Mouse (Mus musculus): ENCODE results near the gene Frmd8. TPM values are rescaled to one million over a fixed set of nuclear protein-coding genes. Genes with fewer than 3 reads are reported as not detected.

Frmd8 gene
- polyA plus RNA-seq, 1 experiment from 2014 or later = 14.7 TPM

DNA sequence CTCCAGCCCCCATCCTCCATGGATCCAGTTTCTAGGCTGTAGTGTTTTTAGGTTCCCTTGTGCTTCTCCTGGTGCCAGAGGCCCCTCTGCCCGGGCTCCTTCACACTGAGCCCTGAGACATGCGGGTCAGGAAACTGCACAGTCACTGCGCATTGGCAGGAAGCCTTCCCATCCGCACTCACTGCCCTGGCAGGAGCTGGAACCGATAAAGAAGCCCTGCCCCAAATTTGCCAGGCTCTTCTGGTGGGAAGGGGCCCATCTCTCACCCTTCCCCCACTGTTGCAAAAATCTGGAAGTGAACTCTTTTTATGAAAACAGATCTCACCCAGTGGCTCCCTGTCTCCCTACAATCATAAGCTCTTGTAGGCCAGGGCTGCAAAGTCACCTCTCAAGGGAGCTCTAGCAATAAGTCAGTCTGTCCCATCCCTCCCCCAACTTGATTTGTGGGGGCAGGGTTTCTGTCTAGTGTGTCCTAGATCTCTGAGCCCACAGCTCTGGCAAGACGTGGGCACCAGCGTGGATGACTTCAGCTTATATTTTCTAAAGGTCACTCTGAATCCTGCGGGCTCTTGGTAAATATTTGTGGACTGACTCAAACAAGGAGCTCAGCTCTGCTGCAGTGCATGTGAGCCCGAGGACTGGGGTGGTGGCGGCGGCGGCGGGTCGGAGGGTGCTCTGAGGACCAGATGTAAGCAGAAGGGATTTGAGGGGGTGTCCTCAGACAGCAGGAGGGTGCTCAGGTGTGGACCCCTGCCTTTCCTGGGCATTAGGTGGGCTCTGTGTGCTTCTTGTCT is 26.8 kb downstream of the Frmd8 start:
- ATAC-seq = no peak
- WGBS = 57% methylated on average over 14 of the region's 14 CpGs
- peak overlapping the region; percentile 8; the same call in 1 of the 2 replicates for H3K4me2 ChIP-seq (ENCODE audit: low read length)
- H3K36me3 ChIP-seq (ENCODE audit: control insufficient read depth, insufficient read depth, low read length) = peaks cover 4% of the 10 kb centered on the region; the same call in 1 of the 2 replicates
- H3K27me3 ChIP-seq (ENCODE audit: control insufficient read depth, insufficient read depth, low read depth, low read length) = no peaks in the 10 kb centered on the region
- H3K27ac ChIP-seq (ENCODE audit: low read length) = peak overlapping the region; percentile 92
- peaks cover 53% of the 10 kb centered on the region for H3K4me1 ChIP-seq (ENCODE audit: control insufficient read depth, insufficient read depth, low read length)
- H3K4me3 ChIP-seq (ENCODE audit: low read depth, low read length) = no peak overlapping the region
- H3K9ac ChIP-seq (ENCODE audit: low read depth, low read length) = peak overlapping the region; percentile 53
- no peaks in the 10 kb centered on the region for H3K9me3 ChIP-seq (replicated peaks; ENCODE audit: control insufficient read depth, low read length, poor library complexity, severe bottlenecking)

DNA sequence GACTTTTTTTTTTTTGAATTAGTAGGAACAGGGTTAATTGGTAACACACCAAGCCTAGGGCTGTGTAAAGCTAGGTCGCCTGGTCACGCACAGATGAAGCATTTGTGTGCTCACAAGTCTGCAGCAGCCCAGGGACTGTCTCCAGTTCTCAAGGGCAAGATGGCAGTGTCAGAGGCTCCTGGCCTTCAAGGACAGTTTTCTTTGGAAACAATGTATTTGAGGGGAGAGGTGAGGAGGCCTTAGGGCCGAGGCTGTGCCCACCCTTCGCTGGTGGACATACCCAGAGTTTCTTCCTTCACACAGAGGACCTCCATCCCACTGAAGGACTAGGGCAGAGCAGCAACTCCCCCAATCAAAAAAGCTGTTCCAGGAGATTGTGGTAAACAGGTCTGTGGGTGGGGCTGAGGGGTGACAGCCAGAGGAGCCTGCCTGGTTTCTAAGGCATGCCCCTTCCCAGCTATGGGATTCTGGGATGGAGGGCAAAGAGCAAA is 27.7 kb downstream of the Frmd8 start:
- ATAC-seq = no peak
- Histone ChIP-seq H3K27me3 (ENCODE audit: control insufficient read depth, insufficient read depth, low read depth, low read length) (no peaks in the 10 kb centered on the region), H3K4me3 (ENCODE audit: low read depth, low read length) (peak overlapping the region; percentile 40; the same call in 1 of the 2 replicates), H3K27ac (ENCODE audit: low read length) (peak overlapping the region; percentile 92), H3K4me2 (ENCODE audit: low read length) (peak overlapping the region; percentile 82), H3K9me3 (replicated peaks; ENCODE audit: control insufficient read depth, low read length, poor library complexity, severe bottlenecking) (no peaks in the 10 kb centered on the region), H3K36me3 (ENCODE audit: control insufficient read depth, insufficient read depth, low read length) (peaks cover 4% of the 10 kb centered on the region; the same call in 1 of the 2 replicates), H3K4me1 (ENCODE audit: control insufficient read depth, insufficient read depth, low read length) (peaks cover 59% of the 10 kb centered on the region), H3K9ac (ENCODE audit: low read depth, low read length) (peak overlapping the region; percentile 53)
- WGBS = 42% methylated on average over 4 of the region's 4 CpGs

DNA sequence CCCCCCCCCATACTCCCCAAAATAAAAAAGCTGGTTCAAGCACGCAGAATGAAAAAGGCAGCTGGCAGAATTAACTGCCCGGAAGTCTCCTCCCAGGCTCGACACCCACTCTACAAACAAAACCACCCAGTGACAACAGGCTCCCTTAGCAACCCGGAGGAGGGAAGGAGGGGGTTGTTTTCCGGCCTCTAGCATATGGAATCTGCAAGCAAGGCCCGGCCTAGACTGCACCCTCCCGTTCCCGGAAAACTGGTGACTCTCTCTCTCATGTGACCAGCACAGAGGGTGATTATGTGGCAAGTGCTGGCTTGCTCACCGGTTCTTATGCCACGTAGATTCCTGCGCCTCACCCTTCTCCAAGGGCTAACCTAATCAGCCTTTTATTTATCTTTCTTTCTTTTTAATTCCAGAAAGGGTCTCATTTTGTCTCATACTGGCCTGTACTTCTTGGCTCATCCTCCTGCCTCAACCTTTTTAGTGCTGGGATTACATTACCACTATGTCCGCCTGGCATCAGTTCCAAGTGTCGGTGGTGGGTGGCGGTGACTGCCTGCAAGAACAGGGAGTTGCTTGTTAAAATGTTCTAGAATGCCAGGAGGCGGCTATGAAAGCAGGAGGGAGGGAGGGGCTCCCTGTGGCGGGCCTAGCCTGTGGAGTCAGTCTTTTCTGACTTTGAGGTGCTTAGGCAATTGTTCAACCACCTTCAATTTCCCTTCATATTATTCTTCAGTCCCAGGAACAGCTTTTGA is 28.3 kb downstream of the Frmd8 start:
- peak overlapping the region; percentile 92 for H3K27ac ChIP-seq (ENCODE audit: low read length)
- 2% methylated on average over 16 of the region's 16 CpGs for WGBS
- peaks cover 62% of the 10 kb centered on the region for H3K4me1 ChIP-seq (ENCODE audit: control insufficient read depth, insufficient read depth, low read length)
- peaks cover 3% of the 10 kb centered on the region; the same call in 1 of the 2 replicates for H3K36me3 ChIP-seq (ENCODE audit: control insufficient read depth, insufficient read depth, low read length)
- H3K9ac ChIP-seq (ENCODE audit: low read depth, low read length) = peak overlapping the region; percentile 53
- no peaks in the 10 kb centered on the region for H3K27me3 ChIP-seq (ENCODE audit: control insufficient read depth, insufficient read depth, low read depth, low read length)
- ATAC-seq = peak; percentile 83
- peak overlapping the region; percentile 40 for H3K4me3 ChIP-seq (ENCODE audit: low read depth, low read length)
- peak overlapping the region; percentile 82 for H3K4me2 ChIP-seq (ENCODE audit: low read length)
- no peaks in the 10 kb centered on the region for H3K9me3 ChIP-seq (replicated peaks; ENCODE audit: control insufficient read depth, low read length, poor library complexity, severe bottlenecking)

DNA sequence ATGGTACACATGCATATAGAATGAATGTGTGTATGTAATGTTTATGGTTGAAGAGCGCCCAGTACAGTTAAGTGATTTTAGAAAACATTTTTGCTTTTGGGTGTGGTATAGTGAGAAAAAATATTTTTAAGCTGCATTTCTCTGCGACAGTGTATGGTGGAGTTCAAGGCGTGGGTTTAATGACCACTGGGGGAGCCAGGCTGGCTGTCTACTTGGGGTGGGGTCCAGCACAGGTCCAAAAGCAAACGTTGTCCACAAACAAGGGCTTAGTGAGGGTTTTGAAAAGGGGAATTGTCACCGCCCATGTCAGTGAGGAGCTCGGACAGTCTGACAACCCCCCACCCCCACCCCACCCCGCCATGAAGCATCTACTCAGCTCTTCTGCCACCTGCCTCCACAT is 28.9 kb downstream of the Frmd8 start:
- ATAC-seq = peak; percentile 47
- H3K36me3 ChIP-seq (ENCODE audit: control insufficient read depth, insufficient read depth, low read length) = no peaks in the 10 kb centered on the region
- no peaks in the 10 kb centered on the region for H3K9me3 ChIP-seq (replicated peaks; ENCODE audit: control insufficient read depth, low read length, poor library complexity, severe bottlenecking)
- peak overlapping the region; percentile 82 for H3K4me2 ChIP-seq (ENCODE audit: low read length)
- H3K4me1 ChIP-seq (ENCODE audit: control insufficient read depth, insufficient read depth, low read length) = peaks cover 60% of the 10 kb centered on the region
- no peaks in the 10 kb centered on the region for H3K27me3 ChIP-seq (ENCODE audit: control insufficient read depth, insufficient read depth, low read depth, low read length)
- H3K9ac ChIP-seq (ENCODE audit: low read depth, low read length) = peak overlapping the region; percentile 53
- H3K27ac ChIP-seq (ENCODE audit: low read length) = peak overlapping the region; percentile 92
- H3K4me3 ChIP-seq (ENCODE audit: low read depth, low read length) = peak overlapping the region; percentile 40
- WGBS = under 1% methylated on average over 7 of the region's 7 CpGs

DNA sequence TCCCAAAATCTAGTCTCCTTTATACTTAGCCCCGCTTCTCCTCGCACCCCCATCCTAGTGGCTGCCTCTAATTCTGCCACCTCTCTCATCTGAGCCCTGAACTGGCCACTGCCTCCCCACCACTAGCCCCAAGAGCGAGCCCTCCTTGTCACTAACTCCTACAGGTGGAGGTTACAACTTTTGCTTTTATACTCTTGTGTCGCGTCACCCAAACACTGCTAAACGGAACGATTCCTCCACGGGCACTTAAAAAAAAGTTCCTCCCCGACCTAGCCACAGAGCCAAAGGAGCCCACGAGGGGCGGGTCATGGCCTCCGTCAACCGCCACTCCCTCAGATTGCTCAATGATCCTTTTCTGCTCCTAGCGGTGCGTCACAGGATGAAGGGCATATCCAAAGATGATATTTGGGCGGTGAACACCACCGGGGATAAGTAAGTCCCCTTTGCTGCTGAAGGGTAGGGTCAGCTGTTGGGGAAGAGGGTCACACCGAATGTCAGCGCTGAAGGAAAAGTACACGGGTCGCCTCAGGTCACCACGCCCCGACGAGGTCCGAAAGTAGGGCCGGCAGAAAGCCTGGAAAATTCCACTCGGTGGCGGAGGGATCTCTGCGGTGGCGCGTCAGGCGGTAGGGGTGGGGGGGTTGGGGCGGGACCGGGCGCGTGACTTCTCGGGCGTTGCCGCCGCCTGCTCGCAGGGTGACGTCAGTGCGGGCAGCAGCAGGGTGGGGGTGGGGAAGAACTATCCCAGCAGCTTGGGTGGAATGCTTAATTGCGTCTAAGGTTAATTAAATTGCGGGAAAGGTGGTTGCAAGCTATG is 29.5 kb downstream of the Frmd8 start:
- Histone ChIP-seq H3K4me3 (ENCODE audit: low read depth, low read length) (peak overlapping the region; percentile 40), H3K36me3 (ENCODE audit: control insufficient read depth, insufficient read depth, low read length) (no peaks in the 10 kb centered on the region), H3K27ac (ENCODE audit: low read length) (peak overlapping the region; percentile 92), H3K9me3 (replicated peaks; ENCODE audit: control insufficient read depth, low read length, poor library complexity, severe bottlenecking) (no peaks in the 10 kb centered on the region), H3K27me3 (ENCODE audit: control insufficient read depth, insufficient read depth, low read depth, low read length) (no peaks in the 10 kb centered on the region), H3K9ac (ENCODE audit: low read depth, low read length) (peak overlapping the region; percentile 69), H3K4me2 (ENCODE audit: low read length) (peak overlapping the region; percentile 82), H3K4me1 (ENCODE audit: control insufficient read depth, insufficient read depth, low read length) (peaks cover 60% of the 10 kb centered on the region)
- ATAC-seq = peak; percentile 59
- 6% methylated on average over 44 of the region's 45 CpGs for WGBS

DNA sequence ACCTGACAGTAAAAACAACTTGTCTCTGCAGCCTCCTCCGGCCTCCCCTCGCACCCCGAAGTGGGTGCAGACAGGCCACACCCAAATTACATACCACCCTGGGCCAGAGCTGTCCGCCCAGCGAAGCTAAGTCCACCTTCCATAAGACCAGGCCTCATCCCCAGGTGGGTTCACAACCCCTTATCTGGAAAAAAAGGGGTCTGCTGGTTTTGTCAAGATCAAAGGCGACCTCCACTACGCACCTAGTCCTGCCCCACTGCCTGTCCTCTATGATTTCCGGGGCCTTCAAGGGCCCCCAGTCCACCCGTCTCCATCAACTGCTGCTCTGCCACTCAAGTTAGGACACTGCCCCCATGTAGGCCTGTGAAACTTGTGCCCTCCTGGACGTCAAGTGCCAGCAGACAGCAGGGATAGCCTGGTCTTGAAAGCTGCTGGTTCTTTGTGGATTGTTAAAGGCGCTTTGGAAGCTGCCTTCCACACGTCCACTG is 30.2 kb downstream of the Frmd8 start:
- Histone ChIP-seq H3K4me1 (ENCODE audit: control insufficient read depth, insufficient read depth, low read length) (peaks cover 58% of the 10 kb centered on the region), H3K4me3 (ENCODE audit: low read depth, low read length) (peak overlapping the region; percentile 40), H3K4me2 (ENCODE audit: low read length) (peak overlapping the region; percentile 82), H3K36me3 (ENCODE audit: control insufficient read depth, insufficient read depth, low read length) (no peaks in the 10 kb centered on the region), H3K27ac (ENCODE audit: low read length) (peak overlapping the region; percentile 92), H3K27me3 (ENCODE audit: control insufficient read depth, insufficient read depth, low read depth, low read length) (no peaks in the 10 kb centered on the region), H3K9me3 (replicated peaks; ENCODE audit: control insufficient read depth, low read length, poor library complexity, severe bottlenecking) (no peaks in the 10 kb centered on the region), H3K9ac (ENCODE audit: low read depth, low read length) (peak overlapping the region; percentile 69)
- ATAC-seq = no peak
- 84% methylated on average over 12 of the region's 12 CpGs for WGBS

DNA sequence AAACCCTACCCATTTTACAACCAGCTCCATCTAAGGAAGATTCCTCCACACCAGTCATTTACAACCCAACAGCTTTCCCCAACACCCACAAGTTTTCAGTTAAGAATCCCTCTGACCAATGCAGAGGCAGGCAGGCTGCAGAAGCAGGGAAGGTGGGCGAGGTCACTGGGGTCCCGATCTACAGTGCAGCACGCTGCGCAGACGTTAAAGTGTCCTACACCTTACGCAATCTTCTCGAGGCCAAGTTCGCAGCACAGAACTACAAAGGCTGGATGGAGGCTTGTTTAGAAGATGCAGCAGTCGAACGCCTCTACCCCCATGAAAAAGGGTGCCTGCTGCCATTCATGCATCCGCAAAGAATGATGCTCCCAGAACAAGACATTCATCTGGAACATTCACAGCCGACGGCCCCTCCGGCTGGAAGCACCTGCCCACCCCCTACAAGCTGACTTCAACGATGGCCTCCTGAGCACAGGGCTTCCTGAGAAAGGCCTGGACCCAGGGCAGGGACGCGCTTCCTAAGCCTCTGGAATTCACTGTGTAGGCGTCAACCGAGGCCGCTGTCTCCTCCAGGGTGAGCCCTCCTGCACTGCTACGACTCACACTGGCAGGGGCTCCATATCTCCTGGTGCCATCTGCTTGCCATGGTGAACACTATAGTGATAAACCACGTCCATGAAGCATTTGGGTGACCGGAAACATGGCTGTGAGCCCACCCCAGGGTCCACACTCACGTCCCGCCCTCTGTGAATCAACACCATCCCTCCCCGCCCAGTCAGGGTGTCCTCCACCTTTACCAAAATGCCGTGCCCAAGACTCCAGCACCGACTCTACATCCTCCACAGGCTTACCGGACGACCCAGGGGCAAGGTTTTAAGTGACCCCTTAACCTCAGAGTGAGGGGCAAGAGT is 31.0 kb downstream of the Frmd8 start:
- Histone ChIP-seq H3K9ac (ENCODE audit: low read depth, low read length) (no peak overlapping the region), H3K27ac (ENCODE audit: low read length) (no peak overlapping the region), H3K27me3 (ENCODE audit: control insufficient read depth, insufficient read depth, low read depth, low read length) (no peaks in the 10 kb centered on the region), H3K4me2 (ENCODE audit: low read length) (no peak overlapping the region), H3K4me1 (ENCODE audit: control insufficient read depth, insufficient read depth, low read length) (peaks cover 50% of the 10 kb centered on the region), H3K4me3 (ENCODE audit: low read depth, low read length) (no peak overlapping the region), H3K9me3 (replicated peaks; ENCODE audit: control insufficient read depth, low read length, poor library complexity, severe bottlenecking) (no peaks in the 10 kb centered on the region), H3K36me3 (ENCODE audit: control insufficient read depth, insufficient read depth, low read length) (no peaks in the 10 kb centered on the region)
- 87% methylated on average over 30 of the region's 30 CpGs for WGBS
- no peak for ATAC-seq

All from midbrain, embryonic 16.5 days (tissue).